Mouse (Mus musculus): Measurements from ENCODE around the gene 1110017D15Rik.

1110017D15Rik gene

GRCm38 (mm10) chr4:41507998-41508397 lies 9.1 kb downstream of the 1110017D15Rik start:
- no peak for DNase-seq

GRCm38 (mm10) chr4:41507326-41507924 lies 9.7 kb downstream of the 1110017D15Rik start:
- no peak for DNase-seq

- peak; percentile 80 for DNase-seq
Observed at GRCm38 (mm10) chr4:41506906-41507305, 10.2 kb downstream of the 1110017D15Rik start.

GRCm38 (mm10) chr4:41506156-41506555 lies 11.0 kb downstream of the 1110017D15Rik start:
- DNase-seq, result peak; percentile 64

- no peak for DNase-seq
Observed at GRCm38 (mm10) chr4:41505131-41505551, 12.0 kb downstream of the 1110017D15Rik start.

GRCm38 (mm10) chr4:41504325-41504724 lies 12.8 kb downstream of the 1110017D15Rik start:
- DNase-seq, result no peak

GRCm38 (mm10) chr4:41502986-41503412 lies 14.1 kb downstream of the 1110017D15Rik start, which contains the start of gene AI464131:
AI464131 (minus strand) TSS chr4:41503076.
- peak; percentile 96 for DNase-seq

- no peak for DNase-seq
Observed at GRCm38 (mm10) chr4:41502171-41502940, 14.8 kb downstream of the 1110017D15Rik start.

- DNase-seq, result no peak
Observed at GRCm38 (mm10) chr4:41500787-41501186, 16.3 kb downstream of the 1110017D15Rik start.

- DNase-seq, result no peak
Observed at GRCm38 (mm10) chr4:41499619-41500018, 17.5 kb downstream of the 1110017D15Rik start.

GRCm38 (mm10) chr4:41498921-41499391 lies 18.2 kb downstream of the 1110017D15Rik start:
- no peak for DNase-seq

GRCm38 (mm10) chr4:41497995-41498845 lies 18.9 kb downstream of the 1110017D15Rik start:
- DNase-seq, result no peak

- DNase-seq, result peak; percentile 11
Observed at GRCm38 (mm10) chr4:41497579-41497978, 19.6 kb downstream of the 1110017D15Rik start.

- DNase-seq, result no peak
Observed at GRCm38 (mm10) chr4:41497046-41497445, 20.1 kb downstream of the 1110017D15Rik start.

GRCm38 (mm10) chr4:41495850-41496249 lies 21.3 kb downstream of the 1110017D15Rik start:
- no peak for DNase-seq

- no peak for DNase-seq
Observed at GRCm38 (mm10) chr4:41495076-41495475, 22.1 kb downstream of the 1110017D15Rik start.

GRCm38 (mm10) chr4:41494378-41494777 lies 22.8 kb downstream of the 1110017D15Rik start:
- no peak for DNase-seq

GRCm38 (mm10) chr4:41493464-41494116 lies 23.5 kb downstream of the 1110017D15Rik start:
- no peak for DNase-seq

GRCm38 (mm10) chr4:41492951-41493350 lies 24.2 kb downstream of the 1110017D15Rik start:
- DNase-seq, result no peak

GRCm38 (mm10) chr4:41481601-41482017 lies 35.5 kb downstream of the 1110017D15Rik start:
- DNase-seq, result no peak

- no peak for DNase-seq
Observed at GRCm38 (mm10) chr4:41480254-41480653, 36.9 kb downstream of the 1110017D15Rik start.

GRCm38 (mm10) chr4:41479456-41479804 lies 37.7 kb downstream of the 1110017D15Rik start:
- no peak for DNase-seq
